Mouse (Mus musculus) cerebellum, adult 11-12 months (tissue): ENCODE data around the gene Hist2h2aa1.
"Not testable (repeated sequence)": the region's sequence is repeated elsewhere in the genome, so short reads cannot be mapped to it uniquely, and the experiment has no call there.

Experiments used
- DNase-seq: peaks from one replicate; pipeline ENCODE4 v3.0.0; 2022

Gene Hist2h2aa1

GRCm38 (mm10) chr3:96245003-96245886 lies at the start of gene Hist2h2aa1:
Gene Hist2h2aa1 (plus strand): TSS chr3:96245497.
- DNase-seq = peak; percentile 94

GRCm38 (mm10) chr3:96195616-96196313 lies 49.5 kb upstream of the Hist2h2aa1 start:
- DNase-seq = no peak

- DNase-seq = no peak
Observed at GRCm38 (mm10) chr3:96196437-96197128, 48.7 kb upstream of the Hist2h2aa1 start.

- DNase-seq = peak; percentile 91
Observed at GRCm38 (mm10) chr3:96197129-96197749, 48.1 kb upstream of the Hist2h2aa1 start.

- DNase-seq = no peak
Observed at GRCm38 (mm10) chr3:96198181-96198580, 47.1 kb upstream of the Hist2h2aa1 start.

- DNase-seq = not testable (repeated sequence)
Observed at GRCm38 (mm10) chr3:96198601-96199251, 46.6 kb upstream of the Hist2h2aa1 start.

- DNase-seq = no peak
Observed at GRCm38 (mm10) chr3:96199731-96200130, 45.6 kb upstream of the Hist2h2aa1 start.

- DNase-seq = no peak
Observed at GRCm38 (mm10) chr3:96207819-96208218, 37.5 kb upstream of the Hist2h2aa1 start.

GRCm38 (mm10) chr3:96209242-96209641 lies 36.1 kb upstream of the Hist2h2aa1 start:
- no peak for DNase-seq

- DNase-seq = peak; percentile 53
Observed at GRCm38 (mm10) chr3:96219191-96219641, 26.1 kb upstream of the Hist2h2aa1 start.

GRCm38 (mm10) chr3:96219661-96220130 lies 25.6 kb upstream of the Hist2h2aa1 start, which contains the start of the genes Bola1 and Hist2h2ab:
Gene Bola1 (minus strand): TSS chr3:96219709.
Gene Hist2h2ab (plus strand): TSS chr3:96219865.
- peak; percentile 79 for DNase-seq

- not testable (repeated sequence) for DNase-seq
Observed at GRCm38 (mm10) chr3:96220131-96220764, 25.0 kb upstream of the Hist2h2aa1 start.

GRCm38 (mm10) chr3:96220765-96221639 lies 24.3 kb upstream of the Hist2h2aa1 start, which contains the start of the genes Hist2h2ac and Hist2h2be:
Gene Hist2h2ac (minus strand): TSS chr3:96220880.
Gene Hist2h2be (plus strand): TSS chr3:96221119.
- peak; percentile 88 for DNase-seq

GRCm38 (mm10) chr3:96221640-96222038 lies 23.7 kb upstream of the Hist2h2aa1 start:
- no peak for DNase-seq

GRCm38 (mm10) chr3:96222774-96223173 lies 22.5 kb upstream of the Hist2h2aa1 start:
- DNase-seq = no peak

- no peak for DNase-seq
Observed at GRCm38 (mm10) chr3:96225421-96225820, 19.9 kb upstream of the Hist2h2aa1 start.

- no peak for DNase-seq
Observed at GRCm38 (mm10) chr3:96226695-96227648, 18.3 kb upstream of the Hist2h2aa1 start.

GRCm38 (mm10) chr3:96228828-96229227 lies 16.5 kb upstream of the Hist2h2aa1 start:
- DNase-seq = no peak

GRCm38 (mm10) chr3:96230404-96230803 lies 14.9 kb upstream of the Hist2h2aa1 start:
- no peak for DNase-seq
